Mouse (Mus musculus): ENCODE results near the gene Tbx1. TPM values are rescaled to one million over a fixed set of nuclear protein-coding genes. Genes with fewer than 3 reads are reported as not detected.

Tbx1 gene
- total RNA-seq, 2 experiments from 2014 or later = 0.48 to 0.76 TPM

GRCm38 (mm10) chr16:18591047-18592018 is 862 bp upstream of the Tbx1 start:
- intact Hi-C loops (cut with DNase I) = no loop called here
- peak in 1 of 2 experiments; percentile 41 for DNase-seq

GRCm38 (mm10) chr16:18589080-18589621 is 1.3 kb downstream of the Tbx1 start:
- intact Hi-C loops (cut with DNase I) = no loop called here
- no peak for DNase-seq

GRCm38 (mm10) chr16:18588738-18589055 is 1.8 kb downstream of the Tbx1 start:
- intact Hi-C loops (cut with DNase I) = no loop called here
- DNase-seq = no peak

- intact Hi-C loops (cut with DNase I) = no loop called here
These were observed 2.4 kb downstream of the Tbx1 start for GRCm38 (mm10) chr16:18587847-18588737.

GRCm38 (mm10) chr16:18586906-18587546 is 3.4 kb downstream of the Tbx1 start:
- intact Hi-C loops (cut with DNase I) = no loop called here
- DNase-seq = no peak

More at GRCm38 (mm10) chr16:18587847-18588737, 2.4 kb downstream of the Tbx1 start:
- DNase-seq = no peak

GRCm38 (mm10) chr16:18586076-18586905 is 4.2 kb downstream of the Tbx1 start:
- intact Hi-C loops (cut with DNase I) = no loop called here
- DNase-seq = no peak

GRCm38 (mm10) chr16:18585676-18586075 is 4.8 kb downstream of the Tbx1 start:
- intact Hi-C loops (cut with DNase I) = no loop called here
- DNase-seq = no peak

GRCm38 (mm10) chr16:18584901-18585510 is 5.5 kb downstream of the Tbx1 start:
- intact Hi-C loops (cut with DNase I) = no loop called here
- no peak for DNase-seq

GRCm38 (mm10) chr16:18583673-18584357 is 6.7 kb downstream of the Tbx1 start:
- DNase-seq = no peak
- intact Hi-C loops (cut with DNase I) = no loop called here

- intact Hi-C loops (cut with DNase I) = no loop called here
- no peak for DNase-seq
These were observed 7.3 kb downstream of the Tbx1 start for GRCm38 (mm10) chr16:18583169-18583568.

- intact Hi-C loops (cut with DNase I) = no loop called here
These were observed 7.9 kb downstream of the Tbx1 start for GRCm38 (mm10) chr16:18582426-18583148.

GRCm38 (mm10) chr16:18581623-18582205 is 8.8 kb downstream of the Tbx1 start:
- intact Hi-C loops (cut with DNase I) = no loop called here
- DNase-seq = peak in 1 of 2 experiments; percentile 38

More at GRCm38 (mm10) chr16:18582426-18583148, 7.9 kb downstream of the Tbx1 start:
- no peak for DNase-seq

- no peak for DNase-seq
These were observed 9.3 kb downstream of the Tbx1 start for GRCm38 (mm10) chr16:18581050-18581622.

GRCm38 (mm10) chr16:18580389-18580788 is 10.1 kb downstream of the Tbx1 start:
- intact Hi-C loops (cut with DNase I) = no loop called here
- DNase-seq = no peak

More at GRCm38 (mm10) chr16:18581050-18581622, 9.3 kb downstream of the Tbx1 start:
- intact Hi-C loops (cut with DNase I) = no loop called here

- intact Hi-C loops (cut with DNase I) = no loop called here
- DNase-seq = no peak
These were observed 12.8 kb downstream of the Tbx1 start for GRCm38 (mm10) chr16:18577599-18578160.

- intact Hi-C loops (cut with DNase I) = no loop called here
These were observed 13.4 kb downstream of the Tbx1 start for GRCm38 (mm10) chr16:18577071-18577470.

GRCm38 (mm10) chr16:18574196-18574595 is 16.3 kb downstream of the Tbx1 start:
- intact Hi-C loops (cut with DNase I) = no loop called here
- DNase-seq = no peak

More at GRCm38 (mm10) chr16:18577071-18577470, 13.4 kb downstream of the Tbx1 start:
- no peak for DNase-seq

Measured in heart, postnatal 14 days (tissue).